Mouse (Mus musculus) hindbrain, postnatal 0 days (tissue): ENCODE data around the gene Upf1. TPM values are rescaled to one million over a fixed set of nuclear protein-coding genes. Genes with fewer than 3 reads are reported as not detected.

Experiments used
- ATAC-seq: fragments of 200-750 bp; cut with Nextera tagmentation; 2 replicates; pipeline ENCODE4 v1.8.0; 2017; ENCODE audit warnings: mild to moderate bottlenecking, moderate TSS enrichment, moderate library complexity
- DNase-seq: peaks from one replicate; pipeline ENCODE4 v3.0.0-alpha.2; 2015; ENCODE audit warnings: low spot score
- H3K27ac ChIP-seq: fragments of 300-500 bp; sonication (generic); 2 replicates; pipeline ENCODE4 v1.5.1; 2014; ENCODE audit warnings: mild to moderate bottlenecking
- H3K27me3 ChIP-seq: fragments of 300-500 bp; sonication (generic); 2 replicates; pipeline ENCODE4 v1.6.1; 2014; ENCODE audit warnings: low read length, mixed read lengths; ENCODE audit not compliant: insufficient read depth
- H3K36me3 ChIP-seq: fragments of 300-500 bp; sonication (generic); 2 replicates; pipeline ENCODE4 v1.6.1; 2014; ENCODE audit warnings: low read length, mixed read lengths; ENCODE audit not compliant: insufficient read depth
- H3K4me1 ChIP-seq: fragments of 300-500 bp; sonication (generic); 2 replicates; pipeline ENCODE4 v1.6.1; 2014; ENCODE audit warnings: antibody characterized with exemption, low read length, mixed read lengths; ENCODE audit not compliant: insufficient read depth
- H3K4me2 ChIP-seq: fragments of 300-500 bp; sonication (generic); 2 replicates; pipeline ENCODE4 v1.6.1; 2014; ENCODE audit warnings: low read depth, mild to moderate bottlenecking, low read length, moderate library complexity, mixed read lengths
- H3K4me3 ChIP-seq: fragments of 300-500 bp; sonication (generic); 2 replicates; pipeline ENCODE4 v1.5.1; 2014; ENCODE audit warnings: low read length
- H3K9ac ChIP-seq: fragments of 300-500 bp; sonication (generic); replicated peaks from 2 replicates; pipeline ENCODE4 v1.6.1; 2014; ENCODE audit warnings: mild to moderate bottlenecking, low read length, moderate library complexity, mixed read lengths
- H3K9me3 ChIP-seq: fragments of 300-500 bp; sonication (generic); 2 replicates; pipeline ENCODE4 v1.6.1; 2016; ENCODE audit warnings: low read length, mixed read lengths
- CTCF ChIP-seq: IDR thresholded peaks from 2 replicates; pipeline ENCODE4 v1.5.1; 2016; ENCODE audit warnings: antibody characterized with exemption, control low read depth, low read depth
- WGBS: fragments of 180-500 bp; shearing (Covaris S2); extraction: QIAGEN DNeasy Blood & Tissue Kit; methylation state at CpG from one replicate; pipeline ENCODE4 v1.1.7; 2014; 5-methylcytosine and 5-hydroxymethylcytosine counted together
- polyA plus RNA-seq: library from polyadenylated mRNA; unstranded; fragments of >200 nt; fragmentation: Nextera tagmentation; extraction: Ambion mirVana; gene quantifications from 2 replicates; pipeline ENCODE4 v1.2.1, GENCODE M21; 2015
- total RNA-seq: library from RNA; depleted of rRNA; stranded (reverse); fragments of >200 nt; gene quantifications from 2 replicates; pipeline ENCODE4 v1.2.3, GENCODE M21; 2014

The Upf1 gene
- total and polyA plus RNA-seq, 2 experiments from 2014 or later: 8.6 to 48.4 TPM

- no peaks in the 10 kb centered on the region for H3K4me1 ChIP-seq
- no peak within 1 kb of the TSS for H3K9ac ChIP-seq
- DNase-seq (no peak), ATAC-seq (no peak)
- no peaks in the 10 kb centered on the region for H3K9me3 ChIP-seq
- H3K27ac ChIP-seq: no peak within 1 kb of the TSS
- H3K4me2 ChIP-seq: peak within 1 kb of the TSS; percentile 33
- WGBS: 3% methylated on average over 47 of the region's 47 CpGs
- no peak for TF ChIP-seq CTCF
- no peaks in the 10 kb centered on the region for H3K36me3 ChIP-seq
- H3K27me3 ChIP-seq: peaks cover 58% of the 10 kb centered on the region
- H3K4me3 ChIP-seq: peak within 1 kb of the TSS; percentile 17
These were observed 20.6 kb upstream of the Upf1 start, which contains the start of gene Comp for GRCm38 (mm10) chr8:70373397-70374317. Comp (plus strand) TSS chr8:70373558.

GRCm38 (mm10) chr8:70371951-70372350 lies 18.9 kb upstream of the Upf1 start:
- Histone ChIP-seq H3K27me3 (peaks cover 48% of the 10 kb centered on the region), H3K36me3 (no peaks in the 10 kb centered on the region), H3K27ac (no peak overlapping the region), H3K9ac (no peak overlapping the region), H3K4me2 (no peak overlapping the region), H3K9me3 (no peaks in the 10 kb centered on the region), H3K4me3 (no peak overlapping the region), H3K4me1 (no peaks in the 10 kb centered on the region)
- no peak for TF ChIP-seq CTCF
- 32% methylated on average over 6 of the region's 6 CpGs for WGBS
- DNase-seq: no peak
- no peak for ATAC-seq

- ATAC-seq (no peak), DNase-seq (no peak)
- Histone ChIP-seq H3K27me3 (peaks cover 34% of the 10 kb centered on the region), H3K36me3 (no peaks in the 10 kb centered on the region), H3K27ac (no peak overlapping the region), H3K4me2 (no peak overlapping the region), H3K4me3 (no peak overlapping the region), H3K4me1 (no peaks in the 10 kb centered on the region), H3K9me3 (no peaks in the 10 kb centered on the region), H3K9ac (no peak overlapping the region)
- WGBS: 66% methylated on average over 7 of the region's 7 CpGs
- no peak for TF ChIP-seq CTCF
These were observed 17.4 kb upstream of the Upf1 start for GRCm38 (mm10) chr8:70370476-70370875.

- no peaks in the 10 kb centered on the region for H3K36me3 ChIP-seq
- DNase-seq: no peak
- H3K27me3 ChIP-seq: peaks cover 1% of the 10 kb centered on the region; the same call in 1 of the 2 replicates
- H3K4me1 ChIP-seq: no peaks in the 10 kb centered on the region
- H3K4me2 ChIP-seq: no peak overlapping the region
- no peak for TF ChIP-seq CTCF
- H3K9ac ChIP-seq: no peak overlapping the region
- H3K9me3 ChIP-seq: no peaks in the 10 kb centered on the region
- no peak overlapping the region for H3K4me3 ChIP-seq
- WGBS: 65% methylated on average over 5 of the region's 5 CpGs
- H3K27ac ChIP-seq: no peak overlapping the region
- no peak for ATAC-seq
These were observed 13.5 kb upstream of the Upf1 start for GRCm38 (mm10) chr8:70366588-70366987.

GRCm38 (mm10) chr8:70364066-70364465 lies 11.0 kb upstream of the Upf1 start:
- no peak for ATAC-seq

GRCm38 (mm10) chr8:70361484-70362032 lies 8.5 kb upstream of the Upf1 start:
- no peak overlapping the region for H3K4me2 ChIP-seq
- H3K9ac ChIP-seq: no peak overlapping the region
- no peaks in the 10 kb centered on the region for H3K4me1 ChIP-seq
- no peaks in the 10 kb centered on the region for H3K36me3 ChIP-seq
- DNase-seq (no peak), ATAC-seq (no peak)
- 76% methylated on average over 10 of the region's 10 CpGs for WGBS
- H3K27me3 ChIP-seq: no peaks in the 10 kb centered on the region
- no peaks in the 10 kb centered on the region for H3K9me3 ChIP-seq
- TF ChIP-seq CTCF: no peak
- no peak overlapping the region for H3K27ac ChIP-seq
- no peak overlapping the region for H3K4me3 ChIP-seq

More at GRCm38 (mm10) chr8:70364066-70364465, 11.0 kb upstream of the Upf1 start:
- no peaks in the 10 kb centered on the region for H3K4me1 ChIP-seq
- no peaks in the 10 kb centered on the region for H3K9me3 ChIP-seq
- no peak overlapping the region for H3K4me3 ChIP-seq
- no peak overlapping the region for H3K4me2 ChIP-seq
- no peaks in the 10 kb centered on the region for H3K36me3 ChIP-seq
- no peaks in the 10 kb centered on the region for H3K27me3 ChIP-seq
- H3K27ac ChIP-seq: no peak overlapping the region
- 26% methylated on average over 5 of the region's 5 CpGs for WGBS
- no peak for TF ChIP-seq CTCF
- DNase-seq: no peak
- no peak overlapping the region for H3K9ac ChIP-seq
